Mouse (Mus musculus): ENCODE results near the gene E130116L18Rik.
"Not testable (repeated sequence)": the region's sequence is repeated elsewhere in the genome, so short reads cannot be mapped to it uniquely, and the experiment has no call there.

The E130116L18Rik gene

DNA sequence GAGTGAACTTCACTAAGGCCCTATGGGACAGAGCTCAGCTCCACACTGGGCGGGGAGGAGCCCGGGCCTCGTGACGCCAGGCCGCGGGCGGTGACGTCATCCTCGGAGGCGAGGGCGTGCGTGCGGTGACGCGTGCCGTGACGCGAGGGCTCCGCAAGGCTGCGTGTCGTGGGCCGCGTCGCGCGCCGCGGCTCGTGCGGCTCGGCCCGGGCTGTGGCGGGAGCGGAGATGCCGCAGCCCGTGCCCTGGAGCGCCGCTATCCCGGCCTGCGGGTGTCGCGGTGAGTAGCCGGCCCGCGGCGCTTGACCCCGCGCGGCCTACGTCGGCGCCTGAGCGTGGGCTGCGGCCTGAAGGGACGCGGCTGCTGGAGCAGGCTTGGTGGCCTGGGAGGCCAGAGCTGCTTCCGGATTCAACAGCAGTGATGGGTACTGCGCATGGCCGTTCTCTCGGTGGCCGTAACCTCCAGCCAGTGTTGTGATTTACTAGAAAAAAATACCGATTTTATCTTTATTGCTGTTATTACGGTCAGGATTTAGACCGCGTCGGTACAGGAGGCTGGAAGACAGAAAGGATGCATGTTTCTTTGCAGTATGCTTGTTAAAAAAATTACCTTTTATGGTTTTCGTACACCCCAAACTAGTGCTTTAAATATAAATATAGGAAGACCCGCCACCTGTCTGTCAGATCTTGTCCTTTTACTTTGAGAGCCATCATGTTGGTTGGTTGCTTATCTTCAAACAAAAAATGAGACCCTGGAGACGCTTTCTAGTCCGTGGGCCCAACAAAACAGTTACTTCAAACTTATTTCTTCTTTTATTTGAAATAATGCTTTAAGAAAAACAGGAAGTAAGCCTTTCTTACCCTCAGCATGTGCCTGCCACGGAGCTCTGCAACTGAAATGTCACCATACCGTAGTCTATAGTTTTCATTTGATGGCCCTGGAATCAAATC, at the start of gene E130116L18Rik:
Gene E130116L18Rik, minus strand, starts transcription at position 402 of the 951 bp plus-strand sequence.
- DNase-seq (ENCODE audit: low spot score): peak; percentile 91

GRCm38 (mm10) chr5:25268258-25268888, 45.4 kb upstream of the E130116L18Rik start:
- DNase-seq (ENCODE audit: low spot score): no peak

- no peak for DNase-seq (ENCODE audit: low spot score)
Measured at GRCm38 (mm10) chr5:25262266-25262665, 39.3 kb upstream of the E130116L18Rik start.

DNA sequence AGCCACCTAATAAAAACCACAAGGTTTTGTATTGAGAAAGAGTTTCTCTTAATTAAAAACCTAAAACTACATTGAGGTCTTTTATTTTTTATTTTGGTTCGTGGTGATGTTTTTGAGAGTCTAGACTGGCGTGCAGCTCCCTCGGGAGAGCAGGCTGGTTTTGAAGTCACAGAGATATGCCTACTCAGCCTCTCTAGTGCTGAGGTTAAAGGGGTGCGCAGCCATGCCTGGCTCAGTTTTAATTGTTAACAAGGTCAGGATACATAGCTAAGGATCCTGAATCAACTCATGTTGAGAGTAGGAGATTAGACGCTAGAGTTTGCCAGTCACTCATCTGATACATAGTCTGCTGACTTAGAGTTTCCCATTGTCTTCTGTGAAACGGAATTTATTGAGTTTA, 38.5 kb upstream of the E130116L18Rik start:
- no peak for DNase-seq (ENCODE audit: low spot score)

- no peak for DNase-seq (ENCODE audit: low spot score)
Measured at GRCm38 (mm10) chr5:25256686-25257085, 33.7 kb upstream of the E130116L18Rik start.

GRCm38 (mm10) chr5:25254491-25254890, 31.5 kb upstream of the E130116L18Rik start:
- no peak for DNase-seq (ENCODE audit: low spot score)

DNA sequence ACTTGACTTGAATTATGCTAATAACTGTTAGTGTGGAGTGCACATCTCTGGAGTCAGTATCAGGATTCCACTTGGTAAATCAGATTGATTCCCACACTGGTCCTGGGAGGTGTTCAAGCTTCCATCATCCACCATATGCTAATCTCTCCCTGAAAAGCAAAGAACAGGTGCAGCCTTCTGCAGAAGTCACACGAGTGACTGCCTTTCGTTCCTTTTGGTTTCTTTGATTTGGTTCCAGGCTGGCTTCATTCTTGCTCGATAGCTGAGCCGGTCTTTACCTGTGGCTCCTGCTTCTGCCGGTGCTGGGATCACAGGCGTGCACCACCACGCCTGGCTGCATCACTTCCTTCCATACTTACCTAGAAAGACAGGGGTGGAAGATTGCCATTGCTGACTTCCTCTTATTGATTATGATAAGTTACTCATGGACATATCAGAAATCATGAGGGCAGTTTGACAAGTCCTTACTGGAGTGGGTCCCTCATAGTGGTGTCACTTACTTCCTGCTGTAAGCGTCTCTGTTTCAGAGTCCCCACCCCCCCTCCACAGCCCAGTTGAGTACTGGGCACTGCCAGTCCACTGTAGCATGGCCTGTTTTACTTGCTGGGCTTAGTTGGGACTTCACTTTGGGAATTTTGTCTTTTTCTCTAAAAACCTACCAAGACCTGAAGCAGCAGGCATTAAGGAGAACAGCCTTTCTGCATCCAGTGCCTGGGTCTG, 30.0 kb upstream of the E130116L18Rik start:
- no peak for DNase-seq (ENCODE audit: low spot score)

GRCm38 (mm10) chr5:25252423-25252822, 29.5 kb upstream of the E130116L18Rik start:
- DNase-seq (ENCODE audit: low spot score): no peak

DNA sequence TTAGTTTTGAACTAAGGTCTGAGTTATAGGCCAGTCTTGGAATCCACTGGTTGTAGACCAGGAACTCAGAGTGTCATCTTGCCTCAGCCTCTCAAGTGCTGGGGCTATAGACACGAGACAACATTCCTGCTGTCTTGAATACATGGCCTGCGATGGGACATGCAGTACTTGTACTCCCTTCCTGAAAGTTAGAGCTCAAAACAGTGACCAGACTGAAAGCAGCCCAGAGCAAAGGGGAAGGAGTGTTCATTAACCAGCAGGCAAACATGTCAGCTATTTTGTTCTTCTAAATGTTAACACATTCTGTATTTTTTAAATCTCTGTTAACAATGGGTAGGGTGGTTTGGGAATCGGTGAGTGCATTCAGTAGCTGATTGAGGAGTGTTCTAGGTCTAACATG, 24.1 kb upstream of the E130116L18Rik start:
- no peak for DNase-seq (ENCODE audit: low spot score)

DNA sequence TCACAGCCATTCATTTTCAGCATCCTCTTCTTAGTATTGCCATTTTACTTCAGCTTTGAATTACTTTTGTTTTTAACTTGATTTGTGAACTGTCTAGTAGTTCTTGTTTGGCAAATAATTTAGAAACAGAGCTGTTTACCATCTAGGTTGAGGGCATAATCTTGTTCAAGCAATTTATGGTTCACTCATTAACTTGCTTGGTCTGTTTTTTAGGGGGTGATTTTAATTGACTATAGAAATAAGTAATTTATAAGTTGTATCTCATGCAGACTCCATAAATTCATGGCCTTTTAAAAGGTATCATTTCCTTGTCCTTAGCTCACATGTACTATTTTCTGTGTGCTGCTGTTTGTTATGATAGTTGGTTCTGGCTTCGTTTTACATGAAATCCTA, 23.5 kb upstream of the E130116L18Rik start:
- no peak for DNase-seq (ENCODE audit: low spot score)

GRCm38 (mm10) chr5:25245806-25246472, 23.0 kb upstream of the E130116L18Rik start:
- DNase-seq (ENCODE audit: low spot score): no peak

- no peak for DNase-seq (ENCODE audit: low spot score)
Measured at GRCm38 (mm10) chr5:25243101-25243500, 20.1 kb upstream of the E130116L18Rik start.

- DNase-seq (ENCODE audit: low spot score): not testable (repeated sequence)
Measured at GRCm38 (mm10) chr5:25224377-25224776, 1.4 kb upstream of the E130116L18Rik start.

DNA sequence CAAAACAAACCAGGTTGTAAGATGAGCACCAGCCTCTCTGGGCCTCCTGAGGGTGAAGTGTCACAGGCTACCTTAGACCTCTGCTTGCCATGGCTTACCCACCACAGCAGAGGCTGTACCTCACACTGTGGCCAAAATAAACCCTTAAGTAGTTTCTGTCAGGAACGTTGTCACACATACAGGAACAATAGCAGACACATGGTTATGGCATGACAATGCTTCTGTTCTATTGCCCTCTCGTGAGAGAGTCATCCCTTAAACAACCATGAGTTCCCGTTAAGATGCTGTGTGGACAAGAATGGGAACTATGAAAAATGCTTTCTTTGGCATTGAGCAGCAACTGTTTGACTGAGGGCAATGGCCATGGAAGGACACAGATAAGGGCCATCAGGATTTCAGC, 1.3 kb downstream of the E130116L18Rik start, which contains the start of gene Galnt11:
Gene Galnt11, plus strand, starts transcription at position 301 of the 400 bp plus-strand sequence.
- DNase-seq (ENCODE audit: low spot score): no peak

DNA sequence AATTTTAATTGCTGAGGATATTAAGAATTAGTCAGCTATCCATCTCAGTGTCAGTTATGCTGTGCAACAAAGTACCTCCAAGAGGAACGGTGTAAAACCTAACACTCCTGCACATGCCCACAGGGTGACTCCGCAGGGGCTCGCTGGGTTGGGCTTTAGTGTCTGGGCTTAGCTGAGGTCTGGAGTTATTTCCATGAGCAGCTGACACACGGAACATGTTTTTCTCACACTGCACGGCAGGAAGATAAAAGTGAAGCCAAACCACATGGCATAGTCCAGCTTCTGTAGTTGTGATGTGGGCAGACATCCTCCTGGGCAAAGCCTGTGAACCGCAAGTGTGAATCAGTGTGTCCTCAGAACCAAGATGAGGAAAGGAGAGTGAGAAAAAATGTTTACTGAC, 7.9 kb downstream of the E130116L18Rik start:
- no peak for DNase-seq (ENCODE audit: low spot score)

GRCm38 (mm10) chr5:25213216-25213615, 9.7 kb downstream of the E130116L18Rik start:
- not testable (repeated sequence) for DNase-seq (ENCODE audit: low spot score)

GRCm38 (mm10) chr5:25211872-25212271, 11.1 kb downstream of the E130116L18Rik start:
- no peak for DNase-seq (ENCODE audit: low spot score)

DNA sequence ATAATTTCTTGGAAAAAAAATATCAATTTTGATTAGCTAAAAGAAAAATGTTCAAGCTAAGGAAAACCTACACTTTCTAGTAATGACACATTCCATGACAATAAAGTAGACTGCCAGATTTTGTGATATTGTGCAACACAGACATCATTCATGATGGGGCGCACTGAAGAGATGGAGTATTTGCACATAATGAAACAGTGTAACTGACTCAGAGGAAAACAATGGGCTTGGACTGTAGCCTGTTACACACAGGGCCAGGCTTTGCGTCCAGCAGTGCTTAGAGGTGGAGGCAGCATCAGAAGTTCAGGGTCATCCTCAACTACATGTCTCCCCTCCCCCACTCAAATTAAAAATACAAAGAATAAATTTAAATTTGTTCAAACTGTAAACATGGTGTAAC, 32.4 kb downstream of the E130116L18Rik start:
- DNase-seq (ENCODE audit: low spot score): peak; percentile 34

GRCm38 (mm10) chr5:25188802-25189201, 34.2 kb downstream of the E130116L18Rik start:
- peak; percentile 16 for DNase-seq (ENCODE audit: low spot score)

DNA sequence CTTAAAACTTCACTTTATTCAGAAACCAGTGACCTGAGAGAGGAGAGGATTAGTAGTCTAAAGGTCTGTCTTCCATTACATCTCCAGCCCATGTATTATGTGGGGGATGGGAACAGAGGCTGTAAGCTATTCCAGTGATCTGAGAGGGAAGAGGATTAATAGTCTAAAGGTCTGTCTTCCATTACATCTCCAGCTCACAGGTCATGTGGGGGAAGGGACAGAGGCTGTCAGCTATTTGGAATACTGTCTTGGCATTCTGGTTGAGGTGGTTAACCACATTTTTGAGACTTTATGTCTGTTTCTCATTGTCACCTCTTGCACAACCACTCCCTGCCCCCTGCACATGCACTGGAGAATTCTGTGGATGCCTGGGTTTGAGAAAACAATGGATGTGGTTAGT, 35.2 kb downstream of the E130116L18Rik start:
- no peak for DNase-seq (ENCODE audit: low spot score)

- no peak for DNase-seq (ENCODE audit: low spot score)
Measured at GRCm38 (mm10) chr5:25184594-25184993, 38.4 kb downstream of the E130116L18Rik start.

- DNase-seq (ENCODE audit: low spot score): no peak
Measured at GRCm38 (mm10) chr5:25183595-25183994, 39.4 kb downstream of the E130116L18Rik start.

All from testis, postnatal 14 days (tissue).